Mouse (Mus musculus) E14TG2a.4 (cell line): ENCODE data around the gene Chst11.

ENCODE experiments used
- CTCF ChIP-seq: conservative IDR thresholded peaks from 2 replicates; pipeline ENCODE4 v1.5.1; 2014; ENCODE audit warnings: low read length
- POU5F1 ChIP-seq: IDR thresholded peaks from 2 replicates; pipeline ENCODE4 v1.6.1; 2014; ENCODE audit warnings: low read length, borderline replicate concordance

GRCm38 (mm10) chr10:83182573-83182960 is 197.3 kb downstream of the Chst11 start:
- TF ChIP-seq CTCF (peak; percentile 82), POU5F1 (no peak)
